ENCODE assay signal across 10 mouse cellular contexts in the genomic region with DNA sequence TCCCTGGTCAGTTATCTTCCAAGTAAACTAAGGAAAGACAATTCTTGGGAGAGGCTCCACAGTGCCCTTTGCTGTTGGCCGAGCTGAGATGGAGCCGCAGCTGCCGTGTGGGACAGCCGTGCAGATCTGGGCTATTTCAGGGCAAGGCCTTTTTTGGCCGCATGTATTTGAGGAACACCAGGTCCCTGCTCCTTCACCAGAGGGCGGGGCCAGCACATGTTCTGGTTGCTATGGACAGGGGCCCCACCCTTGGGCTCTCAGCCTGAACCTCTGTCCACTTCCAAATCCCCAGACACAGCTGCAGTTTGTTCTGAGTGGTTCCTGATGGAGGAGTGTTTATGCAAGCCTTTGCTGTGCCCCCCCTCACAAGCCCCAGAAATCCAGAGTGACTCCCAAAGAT. TPM values are rescaled to one million over a fixed set of nuclear protein-coding genes. Genes with fewer than 3 reads are reported as not detected.
DNase-seq lines count a peak whose midpoint lies in the region; ATAC-seq and TF ChIP-seq lines count a peak whose summit lies in the region.
"Had no signal": no experiment of that assay in that cellular context is flagged by ENCODE, and none has a peak within 500 bp of the region (broad histone marks: within the 10 kb centered on the region; RNA-seq: fewer than 3 reads in every experiment).

No protein-coding gene starts in this region.

- no peak for TF ChIP-seq CTCF in spleen, adult 2 months (IDR thresholded peaks at IDR 0.05; ENCODE audit: extremely low read depth, insufficient read depth, insufficient read length, insufficient replicate concordance)
- TF ChIP-seq CTCF in midbrain, postnatal 0 days (IDR thresholded peaks at IDR 0.05): no peak

- H3K27ac ChIP-seq in spleen, adult 2 months (ENCODE audit: insufficient read depth, low read length): 0 out of 2 replicates have a peak overlapping the region, but pooled peaks have one; percentile 2
- peak overlapping the region; percentile 86 for H3K27ac ChIP-seq in limb, embryonic 15.5 days
- H3K27ac ChIP-seq in midbrain, postnatal 0 days (ENCODE audit: low read depth, low read length): no peak overlapping the region
- H3K27ac ChIP-seq: embryonic facial prominence, embryonic 12.5 days had no signal

- no peaks in the 10 kb centered on the region for H3K27me3 ChIP-seq in spleen, adult 2 months (ENCODE audit: control insufficient read depth, insufficient read depth, low read length)
- H3K27me3 ChIP-seq in limb, embryonic 15.5 days: 0 out of 2 replicates have a peak, but pooled peaks cover under 1% of the 10 kb centered on the region
- H3K27me3 ChIP-seq in midbrain, postnatal 0 days (ENCODE audit: insufficient read depth, low read length): no peaks in the 10 kb centered on the region; the same call in 1 of the 2 replicates

- H3K36me3 ChIP-seq in spleen, adult 2 months (ENCODE audit: control insufficient read depth, insufficient read depth, low read length): no peaks in the 10 kb centered on the region
- H3K36me3 ChIP-seq in limb, embryonic 15.5 days: 0 out of 2 replicates have a peak, but pooled peaks cover under 1% of the 10 kb centered on the region
- no peaks in the 10 kb centered on the region for H3K36me3 ChIP-seq in midbrain, postnatal 0 days (ENCODE audit: insufficient read depth, low read length)
- H3K36me3 ChIP-seq: embryonic facial prominence, embryonic 12.5 days; G1E had no signal

- H3K4me1 ChIP-seq in spleen, adult 2 months (ENCODE audit: control insufficient read depth, insufficient read depth, insufficient read length): peaks cover 4% of the 10 kb centered on the region; the same call in 1 of the 2 replicates
- H3K4me1 ChIP-seq in limb, embryonic 15.5 days: peaks cover 46% of the 10 kb centered on the region
- H3K4me1 ChIP-seq in midbrain, postnatal 0 days (ENCODE audit: insufficient read depth, low read length): no peaks in the 10 kb centered on the region

- no peak overlapping the region for H3K4me3 ChIP-seq in spleen, adult 2 months (ENCODE audit: extremely low read depth, insufficient read depth, insufficient read length)
- no peak overlapping the region for H3K4me3 ChIP-seq in limb, embryonic 15.5 days
- no peak overlapping the region for H3K4me3 ChIP-seq in midbrain, postnatal 0 days (ENCODE audit: low read depth, low read length)
- H3K4me3 ChIP-seq: embryonic facial prominence, embryonic 12.5 days had no signal

- 68% methylated on average over 6 of the region's 6 CpGs for WGBS in spleen, adult 2 months
- 71% methylated on average over 6 of the region's 6 CpGs for WGBS in limb, embryonic 15.5 days
- WGBS in midbrain, postnatal 0 days: 82% methylated on average over 6 of the region's 6 CpGs

- no peak for DNase-seq in spleen, adult 2 months (ENCODE audit: low read depth in 1 of 2, low spot score in 2 of 2)
- DNase-seq in spleen, postnatal 10 days (ENCODE audit: low spot score in 2 of 2): no peak
- DNase-seq in heart, postnatal 10 days: peak; percentile 87 to 90
- peak; percentile 24 for DNase-seq in yolk sac, embryonic 10.5 days (ENCODE audit: low spot score)
- DNase-seq in midbrain, postnatal 0 days (ENCODE audit: low spot score): no peak
- DNase-seq in T-cell, adult 2 months (ENCODE audit: low spot score): no peak
- no peak for DNase-seq in thymus, postnatal 25 days

- H3K4me2 ChIP-seq in limb, embryonic 15.5 days: no peak overlapping the region
- no peak overlapping the region for H3K4me2 ChIP-seq in midbrain, postnatal 0 days (ENCODE audit: low read depth, low read length, poor library complexity, severe bottlenecking)
- H3K4me2 ChIP-seq: embryonic facial prominence, embryonic 12.5 days had no signal

- H3K9ac ChIP-seq in limb, embryonic 15.5 days: no peak overlapping the region
- no peak overlapping the region for H3K9ac ChIP-seq in midbrain, postnatal 0 days (replicated peaks; ENCODE audit: low read length, poor library complexity, severe bottlenecking)
- H3K9ac ChIP-seq: embryonic facial prominence, embryonic 12.5 days had no signal

- intact Hi-C loops in heart, postnatal 10 days (cut with DNase I): no loop called here

- H3K9me3 ChIP-seq in limb, embryonic 15.5 days: no peaks in the 10 kb centered on the region
- H3K9me3 ChIP-seq in midbrain, postnatal 0 days (ENCODE audit: low read length): no peaks in the 10 kb centered on the region

- ATAC-seq in limb, embryonic 15.5 days (ENCODE audit: insufficient number of reproducible peaks, low FRiP score, low TSS enrichment, low read depth): peak; percentile 5; the same call in 1 of the 2 replicates
- ATAC-seq in midbrain, postnatal 0 days (ENCODE audit: low FRiP score): no peak

- TF ChIP-seq POLR2A in spleen, adult 2 months (IDR thresholded peaks at IDR 0.05; ENCODE audit: low read depth, low read length): no peak

RNA-seq across cellular contexts. Expression of gene Wbp2, which starts 13.6 kb away (rescaled TPM):
- polyA plus RNA-seq in spleen, adult 2 months (2012; rRNA removed): 135 and 162 TPM in 2 replicates
- 10 to 100 TPM; 96.6 to 99.5 TPM for total RNA-seq in heart, postnatal 10 days (2021)
- 61.6 and 75.5 TPM in 2 replicates for polyA plus RNA-seq in limb, embryonic 15.5 days (2015; fragmentation: Nextera tagmentation; extraction: Ambion mirVana)
- 119 and 150 TPM in 2 replicates for total RNA-seq in midbrain, postnatal 0 days (2014; rRNA removed)
- 254 and 267 TPM in 2 replicates for polyA plus RNA-seq in midbrain, postnatal 0 days (2015; fragmentation: Nextera tagmentation; extraction: Ambion mirVana)

RNA-seq across cellular contexts. Expression of gene Unc13d, which starts 22.6 kb away (rescaled TPM):
- polyA plus RNA-seq in spleen, adult 2 months (2012; rRNA removed): 49.4 and 65.0 TPM in 2 replicates
- 1 to 10 TPM in 1 of 2 experiments, under 1 TPM in 1; 0.52 to 1.0 TPM for total RNA-seq in heart, postnatal 10 days (2021)
- 6.5 and 8.8 TPM in 2 replicates for polyA plus RNA-seq in limb, embryonic 15.5 days (2015; fragmentation: Nextera tagmentation; extraction: Ambion mirVana)
- 0.22 and 0.71 TPM in 2 replicates for total RNA-seq in midbrain, postnatal 0 days (2014; rRNA removed)
- polyA plus RNA-seq in midbrain, postnatal 0 days (2015; fragmentation: Nextera tagmentation; extraction: Ambion mirVana): 0.67 and 0.77 TPM in 2 replicates

RNA-seq across cellular contexts. Expression of gene Trim47, which starts 26.6 kb away (rescaled TPM):
- 19.4 and 26.1 TPM in 2 replicates for polyA plus RNA-seq in spleen, adult 2 months (2012; rRNA removed)
- total RNA-seq in heart, postnatal 10 days (2021): 10 to 100 TPM; 43.3 to 49.7 TPM
- 31.2 and 42.4 TPM in 2 replicates for polyA plus RNA-seq in limb, embryonic 15.5 days (2015; fragmentation: Nextera tagmentation; extraction: Ambion mirVana)
- total RNA-seq in midbrain, postnatal 0 days (2014; rRNA removed): 12.6 and 16.8 TPM in 2 replicates
- 9.0 and 11.7 TPM in 2 replicates for polyA plus RNA-seq in midbrain, postnatal 0 days (2015; fragmentation: Nextera tagmentation; extraction: Ambion mirVana)
- polyA plus RNA-seq: G1E had no signal

RNA-seq across cellular contexts. Expression of gene Trim65, which starts 30.5 kb away (rescaled TPM):
- polyA plus RNA-seq in spleen, adult 2 months (2012; rRNA removed): 23.7 and 26.0 TPM in 2 replicates
- 1 to 10 TPM; 5.4 to 6.3 TPM for total RNA-seq in heart, postnatal 10 days (2021)
- polyA plus RNA-seq in limb, embryonic 15.5 days (2015; fragmentation: Nextera tagmentation; extraction: Ambion mirVana): 4.1 and 4.5 TPM in 2 replicates
- total RNA-seq in midbrain, postnatal 0 days (2014; rRNA removed): 5.7 and 7.6 TPM in 2 replicates
- 2.3 TPM in 2 replicates for polyA plus RNA-seq in midbrain, postnatal 0 days (2015; fragmentation: Nextera tagmentation; extraction: Ambion mirVana)
- polyA plus RNA-seq: G1E had no signal

RNA-seq across cellular contexts. Expression of gene Mrpl38, which starts 38.3 kb away (rescaled TPM):
- 37.3 and 40.3 TPM in 2 replicates for polyA plus RNA-seq in spleen, adult 2 months (2012; rRNA removed)
- total RNA-seq in heart, postnatal 10 days (2021): 10 to 100 TPM; 55.9 to 56.8 TPM
- polyA plus RNA-seq in limb, embryonic 15.5 days (2015; fragmentation: Nextera tagmentation; extraction: Ambion mirVana): 83.9 and 85.5 TPM in 2 replicates
- total RNA-seq in midbrain, postnatal 0 days (2014; rRNA removed): 74.3 and 100 TPM in 2 replicates
- 77.0 and 78.7 TPM in 2 replicates for polyA plus RNA-seq in midbrain, postnatal 0 days (2015; fragmentation: Nextera tagmentation; extraction: Ambion mirVana)

Comparison
In these comparisons a context has a peak if more than half of its experiments do, and no peak if none do; other contexts are left out.
1. DNase-seq: peak in heart, postnatal 10 days (2 of 2) and yolk sac, embryonic 10.5 days (single experiment); none in spleen, adult 2 months (0 of 2), spleen, postnatal 10 days (0 of 2), midbrain, postnatal 0 days (single experiment), T-cell, adult 2 months (single experiment) and thymus, postnatal 25 days (single experiment).